Mouse (Mus musculus) limb, embryonic 11.5 days (tissue): Measurements from ENCODE around the gene Bag1. TPM values are rescaled to one million over a fixed set of nuclear protein-coding genes. Genes with fewer than 3 reads are reported as not detected.
"Not testable (repeated sequence)": the region's sequence is repeated elsewhere in the genome, so short reads cannot be mapped to it uniquely, and the experiment has no call there.

Source experiments
- ATAC-seq: fragments of 200-750 bp; cut with Nextera tagmentation; 2 replicates; pipeline ENCODE4 v1.8.0; 2017; ENCODE audit warnings: low read depth; ENCODE audit not compliant: insufficient number of reproducible peaks, low FRiP score, low TSS enrichment
- DNase-seq: peaks from one replicate; pipeline ENCODE4 v3.0.0-alpha.2; 2015; ENCODE audit warnings: low spot score
- H3K27ac ChIP-seq: fragments of 300-500 bp; sonication (generic); replicated peaks from 2 replicates; pipeline ENCODE4 v1.5.1; 2014; ENCODE audit warnings: low read depth, mild to moderate bottlenecking, low read length
- H3K27me3 ChIP-seq: fragments of 300-500 bp; sonication (generic); 2 replicates; pipeline ENCODE4 v1.6.1; 2014; ENCODE audit warnings: mild to moderate bottlenecking, low read length, mixed read lengths; ENCODE audit not compliant: control insufficient read depth, insufficient read depth
- H3K36me3 ChIP-seq: fragments of 300-500 bp; sonication (generic); 2 replicates; pipeline ENCODE4 v1.6.1; 2014; ENCODE audit warnings: mild to moderate bottlenecking, low read length, moderate library complexity, mixed read lengths; ENCODE audit not compliant: control insufficient read depth, insufficient read depth
- H3K4me1 ChIP-seq: fragments of 300-500 bp; sonication (generic); 2 replicates; pipeline ENCODE4 v1.6.1; 2014; ENCODE audit warnings: low read length, mixed read lengths; ENCODE audit not compliant: control insufficient read depth, insufficient read depth
- H3K4me2 ChIP-seq: fragments of 300-500 bp; sonication (generic); 2 replicates; pipeline ENCODE4 v1.6.1; 2014; ENCODE audit warnings: low read depth, mild to moderate bottlenecking, moderate library complexity; ENCODE audit not compliant: severe bottlenecking
- H3K4me3 ChIP-seq: fragments of 300-500 bp; sonication (generic); 2 replicates; pipeline ENCODE4 v1.5.1; 2014; ENCODE audit warnings: low read depth, low read length
- H3K9ac ChIP-seq: fragments of 300-500 bp; sonication (generic); 2 replicates; pipeline ENCODE4 v1.6.1; 2014; ENCODE audit warnings: mild to moderate bottlenecking, low read length
- H3K9me3 ChIP-seq: fragments of 300-500 bp; sonication (generic); 2 replicates; pipeline ENCODE4 v1.6.1; 2016; ENCODE audit warnings: low read length; ENCODE audit not compliant: control insufficient read depth
- WGBS: fragments of 180-500 bp; shearing (Covaris S2); extraction: QIAGEN DNeasy Blood & Tissue Kit; methylation state at CpG from one replicate; pipeline ENCODE4 v1.1.7; 2014; 5-methylcytosine and 5-hydroxymethylcytosine counted together
- polyA plus RNA-seq: library from polyadenylated mRNA; unstranded; fragments of >200 nt; fragmentation: Nextera tagmentation; extraction: Ambion mirVana; gene quantifications from 2 replicates; pipeline ENCODE4 v1.2.1, GENCODE M21; 2014

Gene Bag1
- polyA plus RNA-seq, 1 experiment from 2014 or later, result 256 TPM

DNA sequence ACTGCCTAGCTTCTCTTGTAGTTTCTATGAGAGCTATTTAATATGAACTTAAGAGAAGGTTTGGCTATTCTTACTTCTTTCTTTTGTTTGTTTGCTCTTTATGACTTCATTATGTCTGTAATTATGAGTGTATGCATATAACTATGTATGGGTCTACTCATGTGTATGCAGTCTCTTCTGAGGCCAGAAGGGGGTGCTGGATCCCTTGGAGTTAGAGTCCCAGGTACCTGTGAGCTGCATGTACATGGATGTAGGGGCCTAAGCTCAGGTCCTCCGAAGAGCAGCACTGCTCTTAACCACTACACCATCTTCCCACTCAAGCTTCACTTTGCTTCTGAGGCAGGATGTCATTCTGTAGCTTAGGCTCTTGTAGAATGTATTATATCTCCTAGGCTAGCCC is 5.4 kb upstream of the Bag1 start:
- H3K4me3 ChIP-seq, result no peak overlapping the region
- no peaks in the 10 kb centered on the region for H3K4me1 ChIP-seq
- 96% methylated on average over 1 of the region's 1 CpGs for WGBS
- H3K27me3 ChIP-seq, result no peaks in the 10 kb centered on the region
- no peak overlapping the region for H3K4me2 ChIP-seq
- peaks cover 17% of the 10 kb centered on the region; the same call in 1 of the 2 replicates for H3K36me3 ChIP-seq
- H3K9ac ChIP-seq, result no peak overlapping the region
- ATAC-seq (no peak), DNase-seq (no peak)
- H3K27ac ChIP-seq, result no peak overlapping the region
- H3K9me3 ChIP-seq, result no peaks in the 10 kb centered on the region

GRCm38 (mm10) chr4:40947565-40948159 is 432 bp downstream of the Bag1 start:
- WGBS, result under 1% methylated on average over 40 of the region's 40 CpGs
- Histone ChIP-seq H3K36me3 (peaks cover 3% of the 10 kb centered on the region; the same call in 1 of the 2 replicates), H3K4me3 (peak overlapping the region; percentile 81), H3K27ac (peak overlapping the region; percentile 32; the same call in 1 of the 2 replicates), H3K9me3 (no peaks in the 10 kb centered on the region), H3K9ac (peak overlapping the region; percentile 89), H3K4me2 (peak overlapping the region; percentile 55), H3K27me3 (no peaks in the 10 kb centered on the region), H3K4me1 (peaks cover 7% of the 10 kb centered on the region; the same call in 1 of the 2 replicates)
- ATAC-seq (peak; percentile 73), DNase-seq (no peak)

- H3K4me1 ChIP-seq, result peaks cover 7% of the 10 kb centered on the region; the same call in 1 of the 2 replicates
- DNase-seq (no peak), ATAC-seq (no peak)
- no peak overlapping the region; the same call in 1 of the 2 replicates for H3K9ac ChIP-seq
- H3K36me3 ChIP-seq, result peaks cover 9% of the 10 kb centered on the region; the same call in 1 of the 2 replicates
- no peaks in the 10 kb centered on the region for H3K27me3 ChIP-seq
- H3K27ac ChIP-seq, result no peak overlapping the region
- 88% methylated on average over 7 of the region's 7 CpGs for WGBS
- H3K9me3 ChIP-seq, result no peaks in the 10 kb centered on the region
- H3K4me2 ChIP-seq, result peak overlapping the region; percentile 55
- peak overlapping the region; percentile 81 for H3K4me3 ChIP-seq
These were observed 1.5 kb downstream of the Bag1 start for GRCm38 (mm10) chr4:40946516-40947121.

- DNase-seq (no peak), ATAC-seq (no peak)
- peaks cover 33% of the 10 kb centered on the region for H3K36me3 ChIP-seq
These were observed 4.4 kb downstream of the Bag1 start for GRCm38 (mm10) chr4:40943651-40944050.

GRCm38 (mm10) chr4:40938793-40939192 is 9.3 kb downstream of the Bag1 start:
- no peaks in the 10 kb centered on the region for H3K27me3 ChIP-seq
- ATAC-seq (no peak), DNase-seq (no peak)
- peaks cover 49% of the 10 kb centered on the region for H3K36me3 ChIP-seq
- no peaks in the 10 kb centered on the region for H3K4me1 ChIP-seq
- H3K4me3 ChIP-seq, result no peak overlapping the region
- no peak overlapping the region for H3K27ac ChIP-seq
- H3K9me3 ChIP-seq, result no peaks in the 10 kb centered on the region
- 93% methylated on average over 5 of the region's 5 CpGs for WGBS
- no peak overlapping the region for H3K4me2 ChIP-seq
- no peak overlapping the region for H3K9ac ChIP-seq

More at GRCm38 (mm10) chr4:40943651-40944050, 4.4 kb downstream of the Bag1 start:
- Histone ChIP-seq H3K9me3 (no peaks in the 10 kb centered on the region), H3K27me3 (no peaks in the 10 kb centered on the region), H3K4me2 (no peak overlapping the region), H3K4me3 (no peak overlapping the region), H3K4me1 (peaks cover 7% of the 10 kb centered on the region; the same call in 1 of the 2 replicates), H3K9ac (no peak overlapping the region), H3K27ac (no peak overlapping the region)
- 95% methylated on average over 5 of the region's 5 CpGs for WGBS

DNA sequence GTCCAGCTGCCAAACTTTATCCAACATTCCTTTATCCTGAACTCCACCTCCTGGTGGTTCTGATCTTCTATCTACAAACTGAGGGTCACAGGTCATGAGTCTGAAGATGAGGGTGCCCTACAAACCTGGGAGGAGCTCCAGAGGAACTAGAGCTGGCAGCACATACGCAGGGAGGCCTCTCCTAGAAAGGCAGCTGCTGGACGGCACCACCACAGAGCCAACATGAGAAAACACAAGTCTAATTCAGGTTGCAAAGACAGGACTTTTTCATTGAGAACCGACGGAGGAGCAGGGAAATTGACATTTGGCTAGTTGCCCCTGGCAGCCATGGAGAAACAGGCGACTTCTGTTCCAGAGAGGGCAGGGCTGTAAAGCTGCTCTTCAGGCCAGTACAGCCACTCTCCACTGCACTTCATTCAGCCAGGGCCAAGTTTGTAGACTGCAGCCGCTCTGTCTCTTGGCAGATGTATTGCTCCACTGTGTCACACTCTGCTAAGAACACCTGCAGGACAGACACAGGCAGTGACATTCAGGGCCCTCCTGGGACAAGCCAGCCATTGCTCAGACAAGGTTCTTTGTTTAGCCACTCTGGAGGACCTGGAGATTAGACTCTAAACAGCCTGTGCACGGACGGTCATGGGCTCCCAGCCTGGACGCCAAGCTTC is 11.8 kb downstream of the Bag1 start:
- H3K36me3 ChIP-seq, result peaks cover 43% of the 10 kb centered on the region
- no peak overlapping the region for H3K4me2 ChIP-seq
- DNase-seq (no peak), ATAC-seq (no peak)
- H3K4me3 ChIP-seq, result no peak overlapping the region
- 93% methylated on average over 9 of the region's 9 CpGs for WGBS
- H3K27ac ChIP-seq, result no peak overlapping the region
- no peak overlapping the region for H3K9ac ChIP-seq
- H3K27me3 ChIP-seq, result no peaks in the 10 kb centered on the region
- no peaks in the 10 kb centered on the region for H3K9me3 ChIP-seq
- H3K4me1 ChIP-seq, result no peaks in the 10 kb centered on the region

GRCm38 (mm10) chr4:40934369-40934768 is 13.7 kb downstream of the Bag1 start:
- not testable (repeated sequence) for DNase-seq, H3K4me2 ChIP-seq, H3K27me3 ChIP-seq, H3K9me3 ChIP-seq, H3K9ac ChIP-seq, H3K27ac ChIP-seq, H3K4me1 ChIP-seq, H3K4me3 ChIP-seq, ATAC-seq
- H3K36me3 ChIP-seq, result peaks cover 28% of the 10 kb centered on the region
- whole genome bisulfite sequencing, result 88% methylated on average over 3 of the region's 3 CpGs

- Histone ChIP-seq H3K27me3 (no peaks in the 10 kb centered on the region), H3K36me3 (peaks cover 22% of the 10 kb centered on the region), H3K4me3 (no peak overlapping the region), H3K4me2 (no peak overlapping the region), H3K9ac (no peak overlapping the region), H3K4me1 (no peaks in the 10 kb centered on the region), H3K9me3 (no peaks in the 10 kb centered on the region), H3K27ac (no peak overlapping the region)
- DNase-seq (no peak), ATAC-seq (no peak)
- 88% methylated on average over 5 of the region's 5 CpGs for WGBS
These were observed 14.4 kb downstream of the Bag1 start for GRCm38 (mm10) chr4:40933694-40934093.
